Mouse (Mus musculus) midbrain, embryonic 10.5 days (tissue): ENCODE results near the gene Akap13. TPM values are rescaled to one million over a fixed set of nuclear protein-coding genes. Genes with fewer than 3 reads are reported as not detected.
"Not testable (repeated sequence)": the region's sequence is repeated elsewhere in the genome, so short reads cannot be mapped to it uniquely, and the experiment has no call there.

ENCODE experiments used
- DNase-seq: peaks from one replicate; pipeline ENCODE4 v3.0.0-alpha.2; 2017; ENCODE audit warnings: low spot score
- H3K27ac ChIP-seq: fragments of 300-500 bp; sonication (generic); replicated peaks from 2 replicates; pipeline ENCODE4 v1.5.1; 2016; ENCODE audit warnings: mild to moderate bottlenecking
- H3K27me3 ChIP-seq: fragments of 300-500 bp; sonication (generic); 2 replicates; pipeline ENCODE4 v1.6.1; 2016; ENCODE audit warnings: low read depth, mild to moderate bottlenecking; ENCODE audit not compliant: poor library complexity, severe bottlenecking
- H3K36me3 ChIP-seq: fragments of 300-500 bp; sonication (generic); 2 replicates; pipeline ENCODE4 v1.6.1; 2016; ENCODE audit warnings: mild to moderate bottlenecking, moderate library complexity
- H3K4me1 ChIP-seq: fragments of 300-500 bp; sonication (generic); 2 replicates; pipeline ENCODE4 v1.6.1; 2016
- H3K4me3 ChIP-seq: fragments of 300-500 bp; sonication (generic); 2 replicates; pipeline ENCODE4 v1.5.1; 2016; ENCODE audit warnings: mild to moderate bottlenecking, moderate library complexity
- H3K9me3 ChIP-seq: fragments of 300-500 bp; sonication (generic); replicated peaks from 2 replicates; pipeline ENCODE4 v1.6.1; 2016; ENCODE audit warnings: mild to moderate bottlenecking
- WGBS: fragments of 180-500 bp; shearing (Covaris S2); methylation state at CpG from one replicate; pipeline ENCODE4 v1.1.7; 2016; 5-methylcytosine and 5-hydroxymethylcytosine counted together
- polyA plus RNA-seq: library from polyadenylated mRNA; unstranded; fragments of >200 nt; fragmentation: Nextera tagmentation; extraction: Ambion mirVana; gene quantifications from 2 replicates; pipeline ENCODE4 v1.2.1, GENCODE M21; 2016

Gene Akap13
- polyA plus RNA-seq, 1 experiment from 2014 or later = 29.0 TPM

DNA sequence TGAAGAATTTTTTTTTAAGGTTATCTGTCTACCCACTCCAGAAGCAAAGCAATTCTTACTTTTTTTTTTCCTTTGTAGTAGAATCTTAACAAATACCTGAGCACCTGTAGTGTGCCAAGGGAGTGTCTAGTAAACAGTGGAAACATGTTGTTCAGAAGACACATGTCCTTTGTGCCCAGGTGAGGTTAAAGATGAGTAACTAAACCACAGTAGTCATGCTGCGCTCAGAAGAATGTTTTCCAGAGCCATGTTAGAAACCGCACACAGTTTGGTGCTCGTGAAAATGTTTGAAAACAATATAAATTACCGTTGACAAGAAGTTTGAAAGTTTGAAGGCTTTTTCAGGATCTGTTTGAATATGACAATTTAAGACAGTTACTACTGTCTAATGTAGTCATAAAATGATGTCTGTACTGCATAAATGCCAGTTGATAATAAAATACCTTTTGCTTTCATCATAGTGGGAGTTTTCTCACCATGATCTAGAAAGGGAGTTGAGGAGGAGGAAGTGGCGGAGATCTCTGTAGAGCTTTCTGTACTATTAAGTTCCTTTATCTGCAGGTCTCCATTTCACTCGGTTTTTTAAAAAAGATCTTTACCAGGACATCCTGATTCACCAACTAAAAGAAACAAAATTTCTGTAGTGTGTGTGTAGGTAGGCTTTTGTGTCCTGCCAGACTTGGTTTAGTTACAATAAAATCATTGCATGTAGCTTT lies 145.2 kb downstream of the Akap13 start:
- 91% methylated on average over 6 of the region's 6 CpGs for WGBS
- Histone ChIP-seq H3K9me3 (no peaks in the 10 kb centered on the region), H3K36me3 (peaks cover 17% of the 10 kb centered on the region), H3K4me3 (no peak overlapping the region), H3K4me1 (no peaks in the 10 kb centered on the region), H3K27me3 (no peaks in the 10 kb centered on the region), H3K27ac (no peak overlapping the region)
- no peak for DNase-seq

DNA sequence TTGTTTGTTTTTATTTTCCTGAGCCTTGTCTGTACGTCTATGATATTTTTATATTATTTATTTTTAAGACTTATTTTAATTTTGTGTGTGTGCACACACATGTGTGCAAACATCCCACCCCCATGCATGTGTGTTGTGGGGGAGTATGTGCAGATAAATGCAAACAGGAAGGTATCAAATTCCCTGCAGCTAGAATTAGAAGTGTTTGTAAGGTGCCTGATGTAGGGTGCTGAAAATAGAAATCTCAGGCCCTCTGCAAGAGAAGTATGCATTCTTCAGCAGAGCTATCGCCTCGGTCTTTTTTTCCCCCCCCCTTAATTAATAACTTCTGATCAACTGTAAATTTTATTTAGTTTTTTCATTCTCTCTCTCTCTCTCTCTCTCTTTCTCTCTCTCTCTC lies 151.9 kb downstream of the Akap13 start:
- Histone ChIP-seq H3K36me3 (peaks cover 58% of the 10 kb centered on the region), H3K27ac (no peak overlapping the region), H3K9me3 (no peaks in the 10 kb centered on the region), H3K4me3 (no peak overlapping the region), H3K4me1 (no peaks in the 10 kb centered on the region), H3K27me3 (no peaks in the 10 kb centered on the region)
- 89% methylated on average over 3 of the region's 3 CpGs for WGBS
- no peak for DNase-seq

DNA sequence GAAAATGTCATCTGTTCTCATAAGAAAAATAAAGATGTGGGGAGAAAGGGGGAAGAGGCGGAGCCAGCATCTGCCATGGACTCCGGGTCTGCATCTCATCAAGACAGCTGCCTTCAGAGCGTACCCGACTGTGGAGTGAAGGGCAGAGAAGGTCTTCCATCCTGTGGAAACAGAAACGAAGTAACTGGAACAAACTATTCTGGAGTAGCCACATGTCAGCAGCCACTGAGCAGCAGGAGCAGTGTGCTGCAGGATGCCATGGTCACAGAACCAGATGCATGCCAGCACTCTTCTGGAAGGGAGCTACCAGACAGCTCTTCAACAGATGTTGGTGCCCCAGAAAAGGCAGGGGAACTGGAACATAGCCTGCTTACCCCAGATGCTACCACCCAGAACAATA lies 153.4 kb downstream of the Akap13 start:
- WGBS = 84% methylated on average over 5 of the region's 5 CpGs
- Histone ChIP-seq H3K4me1 (no peaks in the 10 kb centered on the region), H3K27ac (no peak overlapping the region), H3K4me3 (no peak overlapping the region), H3K9me3 (no peaks in the 10 kb centered on the region), H3K27me3 (no peaks in the 10 kb centered on the region), H3K36me3 (peaks cover 47% of the 10 kb centered on the region)
- DNase-seq = no peak

DNA sequence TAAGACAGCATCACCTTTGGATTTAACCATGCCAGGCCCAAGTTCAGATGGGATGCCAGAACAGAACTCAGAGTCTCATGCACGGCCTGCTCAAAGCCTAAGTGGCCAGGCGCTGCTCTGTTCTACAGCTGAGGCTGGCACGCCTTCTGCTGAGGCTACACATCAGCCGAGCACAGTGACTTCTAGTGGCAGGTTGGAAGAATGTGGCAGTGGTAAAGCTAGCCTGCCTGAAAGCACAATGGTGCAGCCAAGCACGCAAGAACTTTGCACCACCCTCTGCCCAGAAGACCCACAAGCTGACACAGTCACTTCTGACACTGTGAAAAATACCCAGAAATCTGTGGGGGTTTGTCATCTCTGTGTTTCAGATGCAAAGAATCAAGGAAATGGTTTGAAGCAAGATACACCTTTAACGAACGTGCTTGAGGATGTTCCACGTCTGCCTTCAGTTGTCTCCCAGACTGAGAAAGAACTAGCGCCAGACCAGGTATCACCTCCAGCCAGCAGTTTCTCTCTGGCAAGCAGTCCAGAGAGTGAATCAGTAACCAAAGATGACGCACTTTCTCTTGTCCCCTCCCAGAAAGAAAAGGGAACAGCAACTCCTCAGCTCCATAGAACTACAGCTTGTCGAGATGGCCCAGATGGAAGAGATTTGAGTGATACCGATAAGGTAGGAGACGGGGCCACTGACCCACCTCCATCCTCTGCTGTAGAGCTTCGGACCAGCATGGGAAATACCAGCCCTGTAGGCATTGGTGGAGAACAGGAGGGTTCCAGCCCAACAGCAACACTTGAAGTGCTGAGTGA lies 154.3 kb downstream of the Akap13 start:
- Histone ChIP-seq H3K9me3 (no peaks in the 10 kb centered on the region), H3K4me3 (no peak overlapping the region), H3K27ac (no peak overlapping the region), H3K36me3 (peaks cover 41% of the 10 kb centered on the region), H3K4me1 (no peaks in the 10 kb centered on the region), H3K27me3 (no peaks in the 10 kb centered on the region)
- no peak for DNase-seq
- 85% methylated on average over 14 of the region's 14 CpGs for WGBS

DNA sequence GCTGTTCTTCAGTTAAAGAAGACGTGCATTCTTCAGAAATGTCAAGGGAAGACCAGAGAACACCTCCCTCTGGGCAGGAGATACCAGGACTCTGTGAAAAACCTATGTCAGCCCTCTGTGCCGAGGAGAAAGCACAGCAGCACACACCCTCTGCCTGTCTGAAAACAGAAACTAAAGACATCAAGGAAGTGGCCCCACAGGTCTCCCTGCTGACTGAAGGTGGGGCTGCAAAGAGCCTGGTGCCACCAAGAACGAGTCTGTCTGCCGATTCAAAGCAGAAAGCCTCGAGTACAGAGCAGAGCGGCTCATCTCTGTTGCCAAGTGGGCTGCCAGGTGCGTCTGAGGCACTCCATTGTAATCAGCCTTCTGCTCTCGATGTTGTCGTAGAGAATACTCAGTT lies 155.1 kb downstream of the Akap13 start:
- no peaks in the 10 kb centered on the region for H3K27me3 ChIP-seq
- H3K9me3 ChIP-seq = no peaks in the 10 kb centered on the region
- H3K4me3 ChIP-seq = no peak overlapping the region
- no peak for DNase-seq
- WGBS = 94% methylated on average over 9 of the region's 9 CpGs
- H3K27ac ChIP-seq = no peak overlapping the region
- no peaks in the 10 kb centered on the region for H3K4me1 ChIP-seq
- H3K36me3 ChIP-seq = peaks cover 47% of the 10 kb centered on the region

DNA sequence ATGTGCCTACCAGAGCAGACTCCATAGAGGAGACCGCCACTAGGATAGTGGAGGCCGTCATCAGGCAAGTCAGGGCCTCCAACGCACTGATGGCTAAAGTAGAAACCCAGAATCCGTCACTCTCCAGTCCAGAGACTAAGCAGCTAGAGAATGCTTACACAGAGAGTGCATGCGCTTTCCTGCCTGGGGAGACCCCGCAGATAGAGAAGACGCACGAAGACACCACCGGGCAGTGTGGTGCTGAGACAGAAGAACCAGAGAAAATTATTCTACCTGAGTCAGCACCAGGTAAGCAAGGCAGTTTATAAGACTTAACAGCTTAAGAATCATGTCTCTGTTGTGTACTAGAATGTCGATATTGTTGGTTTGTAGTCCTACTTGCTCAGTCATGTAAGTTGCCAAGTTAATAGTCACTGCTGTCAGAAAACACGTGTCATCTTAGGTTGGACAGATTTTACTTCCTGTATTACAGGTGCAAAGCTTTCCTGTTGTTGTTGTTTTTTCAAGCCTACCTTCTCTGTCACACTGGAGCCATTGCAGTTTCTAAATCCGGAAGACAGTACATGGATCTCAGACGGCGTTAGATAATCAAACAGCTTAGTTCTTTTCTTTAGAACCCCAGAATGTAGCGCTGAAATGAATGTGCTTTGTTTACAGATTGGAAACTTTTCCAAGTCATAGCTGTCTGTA lies 156.1 kb downstream of the Akap13 start:
- Histone ChIP-seq H3K4me3 (no peak overlapping the region), H3K36me3 (peaks cover 49% of the 10 kb centered on the region), H3K27me3 (no peaks in the 10 kb centered on the region), H3K9me3 (no peaks in the 10 kb centered on the region), H3K27ac (no peak overlapping the region), H3K4me1 (no peaks in the 10 kb centered on the region)
- no peak for DNase-seq
- 89% methylated on average over 15 of the region's 15 CpGs for WGBS

DNA sequence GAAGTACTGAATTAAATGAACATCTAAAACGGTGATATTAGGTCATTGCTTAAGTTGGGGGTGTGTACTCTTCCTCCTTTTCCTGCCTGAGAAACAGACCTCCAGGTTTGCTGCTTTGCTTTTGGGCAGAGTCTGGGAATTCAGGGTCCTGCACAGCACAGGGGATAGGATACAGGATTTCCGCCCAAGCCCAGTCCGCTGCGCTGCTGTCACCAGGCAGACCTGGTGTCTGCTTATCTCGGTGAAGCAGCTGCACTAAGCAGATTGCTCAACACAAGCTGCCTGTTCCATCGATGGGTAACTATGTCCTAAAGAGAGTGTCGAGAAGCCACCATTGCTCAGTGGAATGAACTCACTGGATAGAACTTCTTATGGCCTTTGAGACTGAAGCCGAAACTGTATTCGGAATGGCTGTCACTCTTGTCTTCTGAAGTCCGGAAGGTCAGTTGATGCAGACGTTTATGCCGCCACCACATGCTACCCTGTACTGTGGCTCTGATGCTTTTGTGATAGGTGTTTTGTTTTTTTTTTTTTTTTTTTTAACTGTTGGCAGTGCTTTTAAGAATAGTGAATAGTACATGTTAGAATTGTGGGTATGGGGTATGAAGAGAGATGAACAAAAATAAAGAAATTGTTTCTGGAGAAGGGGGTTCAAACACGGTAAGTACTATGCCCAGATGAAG lies 156.8 kb downstream of the Akap13 start:
- peaks cover 49% of the 10 kb centered on the region for H3K36me3 ChIP-seq
- no peak for DNase-seq
- H3K9me3 ChIP-seq = no peaks in the 10 kb centered on the region
- no peaks in the 10 kb centered on the region for H3K27me3 ChIP-seq
- H3K4me3 ChIP-seq = no peak overlapping the region
- H3K27ac ChIP-seq = no peak overlapping the region
- no peaks in the 10 kb centered on the region for H3K4me1 ChIP-seq
- 88% methylated on average over 13 of the region's 13 CpGs for WGBS

DNA sequence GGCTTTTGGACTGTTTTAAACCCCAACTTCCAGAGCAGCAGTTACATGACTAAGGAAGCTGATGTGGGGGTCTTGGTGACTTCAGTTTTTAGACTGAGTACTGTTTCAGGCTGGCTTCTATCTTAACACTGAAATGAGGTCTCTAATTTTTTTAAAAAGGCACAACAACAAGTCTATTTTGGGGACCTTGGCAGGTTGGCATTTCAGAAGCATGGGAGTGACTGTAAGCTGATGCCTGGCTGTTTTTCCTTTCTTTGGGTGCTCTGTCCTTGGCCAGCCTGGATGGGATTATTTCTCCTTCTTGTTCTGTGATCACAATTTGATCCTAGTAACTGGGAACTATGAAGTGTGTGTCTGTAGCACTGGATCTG lies 157.3 kb downstream of the Akap13 start:
- Histone ChIP-seq H3K27ac (no peak overlapping the region), H3K4me1 (no peaks in the 10 kb centered on the region), H3K4me3 (no peak overlapping the region), H3K27me3 (no peaks in the 10 kb centered on the region), H3K36me3 (peaks cover 49% of the 10 kb centered on the region), H3K9me3 (no peaks in the 10 kb centered on the region)
- no peak for DNase-seq

DNA sequence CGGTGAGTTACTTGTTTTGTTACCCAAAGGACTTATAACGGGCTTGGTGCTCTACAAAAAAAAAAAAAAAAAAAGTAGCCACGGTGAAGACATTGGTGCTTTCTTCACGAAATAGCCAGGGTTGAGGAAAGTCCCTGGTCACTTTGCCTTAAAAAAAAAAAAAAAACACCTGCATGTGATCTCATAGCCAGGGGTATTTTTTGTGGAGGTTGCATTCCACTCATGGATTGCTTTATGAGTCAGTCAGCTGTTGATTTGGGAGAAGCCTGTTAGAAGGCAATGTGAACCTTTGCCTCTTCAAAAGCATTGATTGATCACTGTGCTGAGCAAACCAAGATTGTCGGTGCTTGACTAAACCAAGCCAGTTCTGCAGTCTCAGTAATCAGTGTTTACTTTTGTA lies 157.9 kb downstream of the Akap13 start:
- H3K4me1 ChIP-seq = no peaks in the 10 kb centered on the region
- H3K9me3 ChIP-seq = no peaks in the 10 kb centered on the region
- 78% methylated on average over 5 of the region's 5 CpGs for WGBS
- DNase-seq = no peak
- no peaks in the 10 kb centered on the region for H3K27me3 ChIP-seq
- H3K27ac ChIP-seq = no peak overlapping the region
- H3K36me3 ChIP-seq = peaks cover 48% of the 10 kb centered on the region
- no peak overlapping the region for H3K4me3 ChIP-seq

DNA sequence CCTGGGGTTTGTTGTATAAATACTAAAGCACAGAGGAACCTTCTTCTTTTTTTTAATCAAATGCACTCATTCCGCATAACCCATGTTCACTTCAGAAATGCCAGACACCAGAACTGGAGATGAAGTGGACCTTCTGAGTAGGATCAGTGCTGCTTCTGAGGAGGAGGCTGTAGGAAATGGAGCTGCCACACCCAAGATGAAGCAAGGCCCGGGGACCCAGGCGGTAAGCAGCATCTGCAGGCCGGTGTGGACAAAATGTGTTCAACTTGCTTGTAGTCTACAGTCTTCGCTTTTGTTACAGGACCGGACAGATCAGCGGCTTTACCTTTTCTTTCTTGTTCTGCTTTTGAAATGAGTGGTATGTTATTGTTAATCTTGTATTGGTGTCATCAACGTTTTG lies 159.5 kb downstream of the Akap13 start:
- Histone ChIP-seq H3K27ac (no peak overlapping the region), H3K4me1 (no peaks in the 10 kb centered on the region), H3K9me3 (no peaks in the 10 kb centered on the region), H3K27me3 (no peaks in the 10 kb centered on the region), H3K4me3 (no peak overlapping the region), H3K36me3 (peaks cover 32% of the 10 kb centered on the region)
- WGBS = 95% methylated on average over 8 of the region's 8 CpGs
- DNase-seq = no peak

DNA sequence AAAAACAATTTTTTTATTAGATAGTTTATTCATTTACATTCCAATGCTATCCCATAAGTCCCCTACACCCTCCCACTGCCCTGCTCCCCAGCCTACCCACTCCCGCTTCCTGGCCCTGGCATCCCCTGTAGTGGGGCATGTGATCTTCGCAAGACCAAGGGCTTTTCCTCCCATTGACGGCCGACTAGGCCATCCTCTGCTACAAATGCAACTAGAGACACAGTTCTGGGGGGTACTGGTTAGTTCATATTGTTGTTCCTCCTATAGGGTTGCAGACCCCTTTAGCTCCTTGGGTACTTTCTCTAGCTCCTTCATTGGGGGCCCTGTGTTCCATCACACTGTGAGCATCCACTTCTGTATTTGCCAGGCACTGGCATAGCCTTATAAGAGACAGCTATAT lies 161.9 kb downstream of the Akap13 start:
- peaks cover 13% of the 10 kb centered on the region; the same call in 1 of the 2 replicates for H3K36me3 ChIP-seq
- 99% methylated on average over 4 of the region's 4 CpGs for WGBS
- not testable (repeated sequence) for H3K4me1 ChIP-seq, H3K27ac ChIP-seq, H3K9me3 ChIP-seq, DNase-seq, H3K27me3 ChIP-seq, H3K4me3 ChIP-seq

DNA sequence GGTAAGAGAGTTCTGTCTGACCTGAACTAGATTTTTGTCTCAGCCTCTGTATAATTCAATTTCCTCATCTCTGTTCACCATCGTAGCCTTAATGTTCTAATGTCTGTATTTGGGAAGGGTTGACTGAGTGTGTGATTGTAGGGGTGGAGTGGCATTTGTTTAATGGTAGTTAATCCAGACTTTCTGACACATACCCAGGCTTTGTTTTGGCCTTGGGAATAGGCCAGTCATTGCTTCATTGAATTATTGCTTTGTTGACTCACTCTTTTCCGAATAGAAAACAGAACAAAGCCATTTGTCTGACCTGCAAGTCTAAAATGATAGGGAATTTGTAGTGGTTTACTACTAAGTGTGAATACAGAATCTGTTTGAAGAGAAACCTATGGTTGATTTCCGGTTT lies 163.4 kb downstream of the Akap13 start:
- Histone ChIP-seq H3K4me1 (no peaks in the 10 kb centered on the region), H3K9me3 (no peaks in the 10 kb centered on the region), H3K4me3 (no peak overlapping the region), H3K27me3 (no peaks in the 10 kb centered on the region), H3K36me3 (peaks cover 13% of the 10 kb centered on the region; the same call in 1 of the 2 replicates), H3K27ac (no peak overlapping the region)
- WGBS = 88% methylated on average over 3 of the region's 3 CpGs
- no peak for DNase-seq
